Mouse (Mus musculus): ENCODE measurements around the gene Carf.

- TF ChIP-seq POLR2A (IDR thresholded peaks at IDR 0.05; ENCODE audit: extremely low read depth, insufficient read depth, low read length) (no peak), CTCF (IDR thresholded peaks at IDR 0.05; ENCODE audit: extremely low read depth, insufficient read depth, low read length) (no peak)
Observed at GRCm38 (mm10) chr1:60098839-60099238, 792 bp downstream of the Carf start.

Data from cortical plate, adult 2 months (tissue).